Mouse (Mus musculus): ENCODE results near the gene Gm28269. TPM values are rescaled to one million over a fixed set of nuclear protein-coding genes. Genes with fewer than 3 reads are reported as not detected.

Gene Gm28269
- not detected in 2 replicates for polyA plus RNA-seq (2015; fragmentation: Nextera tagmentation; extraction: Ambion mirVana)

- ATAC-seq (replicated peaks; ENCODE audit: extremely low read depth, insufficient read depth, low FRiP score), result no peak
Observed at GRCm38 (mm10) chrX:21744997-21745396, at the start of gene Gm28269. Gene Gm28269 (minus strand): TSS chrX:21745097.

DNA sequence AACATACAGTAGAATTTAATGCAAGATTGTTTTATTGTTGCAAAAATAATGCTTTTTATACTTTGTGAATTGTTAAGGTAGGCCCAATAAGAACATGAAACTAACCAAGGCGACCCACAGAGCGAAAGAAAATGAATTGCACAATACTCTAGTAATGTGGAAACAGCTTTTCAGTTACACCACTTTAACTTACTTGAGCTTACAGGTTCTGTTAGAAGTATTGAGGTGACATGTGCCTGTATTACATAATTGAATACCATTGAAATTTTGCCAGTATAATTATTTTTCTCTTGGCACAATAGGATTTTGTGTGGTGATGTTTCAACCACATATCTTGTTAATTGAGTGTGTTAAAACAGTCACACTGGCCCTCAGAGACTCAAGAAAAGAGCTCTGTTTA lies 28.0 kb downstream of the Gm28269 start:
- H3K9ac ChIP-seq (ENCODE audit: low read length), result no peak overlapping the region
- H3K27ac ChIP-seq (ENCODE audit: low read length), result no peak overlapping the region
- H3K9me3 ChIP-seq (replicated peaks; ENCODE audit: control insufficient read depth, low read length), result no peaks in the 10 kb centered on the region
- H3K4me2 ChIP-seq (ENCODE audit: low read depth, low read length), result no peak overlapping the region
- WGBS, result 87% methylated on average over 2 of the region's 2 CpGs
- H3K27me3 ChIP-seq (ENCODE audit: control insufficient read depth, insufficient read depth, low read length), result no peaks in the 10 kb centered on the region
- no peaks in the 10 kb centered on the region for H3K4me1 ChIP-seq (ENCODE audit: control insufficient read depth, insufficient read depth, low read length)
- no peak overlapping the region for H3K4me3 ChIP-seq (ENCODE audit: low read length)
- no peak for ATAC-seq (replicated peaks; ENCODE audit: extremely low read depth, insufficient read depth, low FRiP score)
- no peaks in the 10 kb centered on the region for H3K36me3 ChIP-seq (ENCODE audit: control insufficient read depth, insufficient read depth)

More at GRCm38 (mm10) chrX:21744997-21745396, at the start of gene Gm28269:
- Histone ChIP-seq H3K4me1 (ENCODE audit: control insufficient read depth, insufficient read depth, low read length) (no peaks in the 10 kb centered on the region), H3K9me3 (replicated peaks; ENCODE audit: control insufficient read depth, low read length) (no peaks in the 10 kb centered on the region), H3K27ac (ENCODE audit: low read length) (no peak within 1 kb of the TSS), H3K9ac (ENCODE audit: low read length) (no peak within 1 kb of the TSS), H3K36me3 (ENCODE audit: control insufficient read depth, insufficient read depth) (no peaks in the 10 kb centered on the region), H3K4me2 (ENCODE audit: low read depth, low read length) (no peak within 1 kb of the TSS), H3K27me3 (ENCODE audit: control insufficient read depth, insufficient read depth, low read length) (no peaks in the 10 kb centered on the region), H3K4me3 (ENCODE audit: low read length) (no peak within 1 kb of the TSS)

DNA sequence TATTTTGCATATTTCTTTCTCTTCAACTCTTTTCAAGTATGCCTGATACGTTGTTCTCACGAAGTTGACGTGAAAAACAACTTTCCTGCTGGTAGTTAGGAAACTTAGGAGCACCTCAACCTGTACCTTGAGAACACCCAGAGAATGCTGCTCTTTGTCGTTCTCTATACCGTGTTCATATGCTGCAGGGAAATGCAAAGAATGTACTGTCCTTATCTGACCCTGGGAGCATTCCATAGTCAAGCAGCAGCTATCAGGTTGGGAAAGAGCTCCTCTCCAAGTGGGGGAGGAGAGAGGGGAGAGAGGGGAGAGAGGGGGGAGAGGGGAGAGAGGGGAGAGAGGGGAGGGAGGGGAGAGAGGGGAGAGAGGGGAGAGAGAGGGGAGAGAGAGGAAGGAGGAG lies 29.6 kb downstream of the Gm28269 start:
- no peaks in the 10 kb centered on the region for H3K4me1 ChIP-seq (ENCODE audit: control insufficient read depth, insufficient read depth, low read length)
- WGBS, result 35% methylated on average over 5 of the region's 5 CpGs
- H3K9me3 ChIP-seq (replicated peaks; ENCODE audit: control insufficient read depth, low read length), result no peaks in the 10 kb centered on the region
- no peaks in the 10 kb centered on the region for H3K27me3 ChIP-seq (ENCODE audit: control insufficient read depth, insufficient read depth, low read length)
- H3K4me3 ChIP-seq (ENCODE audit: low read length), result no peak overlapping the region
- no peaks in the 10 kb centered on the region for H3K36me3 ChIP-seq (ENCODE audit: control insufficient read depth, insufficient read depth)
- H3K9ac ChIP-seq (ENCODE audit: low read length), result no peak overlapping the region
- no peak for ATAC-seq (replicated peaks; ENCODE audit: extremely low read depth, insufficient read depth, low FRiP score)
- H3K4me2 ChIP-seq (ENCODE audit: low read depth, low read length), result no peak overlapping the region
- no peak overlapping the region for H3K27ac ChIP-seq (ENCODE audit: low read length)

- H3K36me3 ChIP-seq (ENCODE audit: control insufficient read depth, insufficient read depth), result no peaks in the 10 kb centered on the region
- H3K27ac ChIP-seq (ENCODE audit: low read length), result no peak within 1 kb of the TSS
- no peaks in the 10 kb centered on the region for H3K4me1 ChIP-seq (ENCODE audit: control insufficient read depth, insufficient read depth, low read length)
- no peaks in the 10 kb centered on the region for H3K9me3 ChIP-seq (replicated peaks; ENCODE audit: control insufficient read depth, low read length)
- no peaks in the 10 kb centered on the region for H3K27me3 ChIP-seq (ENCODE audit: control insufficient read depth, insufficient read depth, low read length)
- H3K4me3 ChIP-seq (ENCODE audit: low read length), result no peak within 1 kb of the TSS
- H3K4me2 ChIP-seq (ENCODE audit: low read depth, low read length), result no peak within 1 kb of the TSS
- WGBS, result 66% methylated on average over 7 of the region's 7 CpGs
- H3K9ac ChIP-seq (ENCODE audit: low read length), result no peak within 1 kb of the TSS
- no peak for ATAC-seq (replicated peaks; ENCODE audit: extremely low read depth, insufficient read depth, low FRiP score)
Observed at GRCm38 (mm10) chrX:21714829-21715228, 30.1 kb downstream of the Gm28269 start, which contains the start of gene Slc6a14. Gene Slc6a14 (plus strand): TSS chrX:21714896.

- Histone ChIP-seq H3K4me3 (ENCODE audit: low read length) (no peak overlapping the region), H3K4me2 (ENCODE audit: low read depth, low read length) (no peak overlapping the region), H3K9me3 (replicated peaks; ENCODE audit: control insufficient read depth, low read length) (no peaks in the 10 kb centered on the region), H3K36me3 (ENCODE audit: control insufficient read depth, insufficient read depth) (no peaks in the 10 kb centered on the region), H3K27ac (ENCODE audit: low read length) (no peak overlapping the region), H3K27me3 (ENCODE audit: control insufficient read depth, insufficient read depth, low read length) (no peaks in the 10 kb centered on the region), H3K4me1 (ENCODE audit: control insufficient read depth, insufficient read depth, low read length) (no peaks in the 10 kb centered on the region), H3K9ac (ENCODE audit: low read length) (no peak overlapping the region)
- ATAC-seq (replicated peaks; ENCODE audit: extremely low read depth, insufficient read depth, low FRiP score), result no peak
- 97% methylated on average over 1 of the region's 1 CpGs for WGBS
Observed at GRCm38 (mm10) chrX:21704470-21704869, 40.4 kb downstream of the Gm28269 start.

DNA sequence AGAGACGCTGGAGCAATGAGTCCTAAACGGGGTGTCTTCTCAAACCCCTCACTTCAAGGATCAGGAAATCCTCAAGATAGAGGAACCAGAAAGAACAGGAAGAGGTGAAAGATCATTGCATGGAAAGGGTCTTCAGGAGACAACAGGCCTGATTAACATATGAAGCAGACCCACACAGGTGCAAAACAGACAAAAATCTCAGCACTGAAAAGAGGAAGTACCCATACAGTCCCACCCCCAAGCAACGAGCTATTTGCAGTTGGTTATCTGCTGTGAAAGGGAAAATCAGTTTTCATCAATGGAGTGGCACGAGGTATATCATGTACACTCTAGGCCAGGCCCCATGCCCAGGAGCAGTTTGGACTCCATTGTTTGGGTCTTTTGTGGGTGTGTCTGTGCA lies 43.3 kb downstream of the Gm28269 start:
- H3K9me3 ChIP-seq (replicated peaks; ENCODE audit: control insufficient read depth, low read length), result no peaks in the 10 kb centered on the region
- no peaks in the 10 kb centered on the region for H3K27me3 ChIP-seq (ENCODE audit: control insufficient read depth, insufficient read depth, low read length)
- H3K4me3 ChIP-seq (ENCODE audit: low read length), result no peak overlapping the region
- no peaks in the 10 kb centered on the region for H3K4me1 ChIP-seq (ENCODE audit: control insufficient read depth, insufficient read depth, low read length)
- H3K36me3 ChIP-seq (ENCODE audit: control insufficient read depth, insufficient read depth), result no peaks in the 10 kb centered on the region
- no peak for ATAC-seq (replicated peaks; ENCODE audit: extremely low read depth, insufficient read depth, low FRiP score)
- no peak overlapping the region for H3K9ac ChIP-seq (ENCODE audit: low read length)
- H3K4me2 ChIP-seq (ENCODE audit: low read depth, low read length), result no peak overlapping the region
- no peak overlapping the region for H3K27ac ChIP-seq (ENCODE audit: low read length)
- WGBS, result 71% methylated on average over 4 of the region's 4 CpGs

DNA sequence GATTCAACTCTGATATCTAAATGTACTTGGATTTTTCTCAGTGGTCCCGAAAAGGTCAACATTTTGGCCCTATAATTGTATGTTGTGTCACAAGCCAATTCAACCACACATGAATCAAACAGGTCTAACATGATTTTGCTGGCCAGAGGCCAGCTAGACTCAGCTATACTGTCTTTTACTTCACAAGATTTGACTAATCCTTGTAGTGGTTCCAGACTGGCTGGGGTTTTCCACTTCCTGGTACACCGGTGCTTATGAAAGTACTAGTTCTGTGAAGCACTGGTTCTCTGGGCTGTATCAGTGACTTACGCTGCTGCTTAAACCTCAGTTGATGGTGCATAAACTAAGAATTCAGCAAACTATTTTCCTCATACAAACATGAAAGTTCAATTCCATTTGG lies 49.2 kb downstream of the Gm28269 start:
- Histone ChIP-seq H3K4me2 (ENCODE audit: low read depth, low read length) (no peak overlapping the region), H3K9me3 (replicated peaks; ENCODE audit: control insufficient read depth, low read length) (no peaks in the 10 kb centered on the region), H3K4me1 (ENCODE audit: control insufficient read depth, insufficient read depth, low read length) (no peaks in the 10 kb centered on the region), H3K27me3 (ENCODE audit: control insufficient read depth, insufficient read depth, low read length) (no peaks in the 10 kb centered on the region), H3K4me3 (ENCODE audit: low read length) (no peak overlapping the region), H3K9ac (ENCODE audit: low read length) (no peak overlapping the region), H3K36me3 (ENCODE audit: control insufficient read depth, insufficient read depth) (no peaks in the 10 kb centered on the region), H3K27ac (ENCODE audit: low read length) (no peak overlapping the region)
- ATAC-seq (replicated peaks; ENCODE audit: extremely low read depth, insufficient read depth, low FRiP score), result no peak
- 72% methylated on average over 3 of the region's 3 CpGs for WGBS

- H3K4me2 ChIP-seq (ENCODE audit: low read depth, low read length), result no peak overlapping the region
- no peak overlapping the region for H3K4me3 ChIP-seq (ENCODE audit: low read length)
- H3K4me1 ChIP-seq (ENCODE audit: control insufficient read depth, insufficient read depth, low read length), result no peaks in the 10 kb centered on the region
- no peak overlapping the region for H3K27ac ChIP-seq (ENCODE audit: low read length)
- WGBS, result 69% methylated on average over 6 of the region's 6 CpGs
- no peaks in the 10 kb centered on the region for H3K36me3 ChIP-seq (ENCODE audit: control insufficient read depth, insufficient read depth)
- no peaks in the 10 kb centered on the region for H3K27me3 ChIP-seq (ENCODE audit: control insufficient read depth, insufficient read depth, low read length)
- no peak for ATAC-seq (replicated peaks; ENCODE audit: extremely low read depth, insufficient read depth, low FRiP score)
- H3K9me3 ChIP-seq (replicated peaks; ENCODE audit: control insufficient read depth, low read length), result no peaks in the 10 kb centered on the region
- H3K9ac ChIP-seq (ENCODE audit: low read length), result no peak overlapping the region
Observed at GRCm38 (mm10) chrX:21695220-21695619, 49.7 kb downstream of the Gm28269 start.
